Mouse (Mus musculus): ENCODE measurements around the gene Yif1b. TPM values are rescaled to one million over a fixed set of nuclear protein-coding genes. Genes with fewer than 3 reads are reported as not detected.
"Not testable (repeated sequence)": the region's sequence is repeated elsewhere in the genome, so short reads cannot be mapped to it uniquely, and the experiment has no call there.

Yif1b gene
- polyA plus RNA-seq (2015; fragmentation: Nextera tagmentation; extraction: Ambion mirVana), result 123 and 124 TPM in 2 replicates

GRCm38 (mm10) chr7:29238019-29238967 is at the start of gene Yif1b:
Gene Yif1b (plus strand): TSS chr7:29238329.
- H3K4me2 ChIP-seq (replicated peaks), result peak within 1 kb of the TSS; percentile 86
- under 1% methylated on average over 60 of the region's 60 CpGs for WGBS
- peak; percentile 97 for ATAC-seq (ENCODE audit: low FRiP score, low read depth)
- H3K27me3 ChIP-seq, result peaks cover 8% of the 10 kb centered on the region
- H3K4me3 ChIP-seq, result peak within 1 kb of the TSS; percentile 68
- peak within 1 kb of the TSS; percentile 78 for H3K9ac ChIP-seq
- no peaks in the 10 kb centered on the region for H3K9me3 ChIP-seq
- H3K36me3 ChIP-seq, result peaks cover 3% of the 10 kb centered on the region; the same call in 1 of the 2 replicates
- H3K4me1 ChIP-seq, result peaks cover 18% of the 10 kb centered on the region
- peak within 1 kb of the TSS; percentile 86 for H3K27ac ChIP-seq

GRCm38 (mm10) chr7:29194230-29194629 is 43.9 kb upstream of the Yif1b start:
- H3K4me3 ChIP-seq; H3K27me3 ChIP-seq; ATAC-seq (ENCODE audit: low FRiP score, low read depth); H3K27ac ChIP-seq; H3K4me1 ChIP-seq; H3K9me3 ChIP-seq; H3K36me3 ChIP-seq; H3K4me2 ChIP-seq (replicated peaks); H3K9ac ChIP-seq: not testable (repeated sequence)
- WGBS, result 88% methylated on average over 1 of the region's 1 CpGs

GRCm38 (mm10) chr7:29202577-29202976 is 35.6 kb upstream of the Yif1b start:
- Histone ChIP-seq H3K4me3 (no peak overlapping the region), H3K4me1 (no peaks in the 10 kb centered on the region), H3K4me2 (replicated peaks) (no peak overlapping the region), H3K27me3 (no peaks in the 10 kb centered on the region), H3K36me3 (no peaks in the 10 kb centered on the region), H3K27ac (no peak overlapping the region), H3K9me3 (no peaks in the 10 kb centered on the region), H3K9ac (no peak overlapping the region)
- WGBS, result 78% methylated on average over 6 of the region's 6 CpGs
- no peak for ATAC-seq (ENCODE audit: low FRiP score, low read depth)

- not testable (repeated sequence) for H3K9me3 ChIP-seq, H3K9ac ChIP-seq, H3K27ac ChIP-seq, H3K4me1 ChIP-seq, H3K36me3 ChIP-seq
- H3K4me3 ChIP-seq, result peak overlapping the region; percentile 41
- ATAC-seq (ENCODE audit: low FRiP score, low read depth), result peak; percentile 34; the same call in 1 of the 2 replicates
- WGBS, result 29% methylated on average over 14 of the region's 15 CpGs
- H3K27me3 ChIP-seq, result peaks cover 16% of the 10 kb centered on the region
- peak overlapping the region; percentile 59 for H3K4me2 ChIP-seq (replicated peaks)
These were observed 27.1 kb upstream of the Yif1b start for GRCm38 (mm10) chr7:29211013-29211412.

- 6% methylated on average over 34 of the region's 34 CpGs for WGBS
- peak; percentile 74 for ATAC-seq (ENCODE audit: low FRiP score, low read depth)
- 0 out of 2 replicates have a peak, but pooled peaks cover 4% of the 10 kb centered on the region for H3K4me1 ChIP-seq
- H3K36me3 ChIP-seq, result no peaks in the 10 kb centered on the region
- peak overlapping the region; percentile 59 for H3K4me2 ChIP-seq (replicated peaks)
- H3K27ac ChIP-seq, result no peak overlapping the region
- peaks cover 16% of the 10 kb centered on the region for H3K27me3 ChIP-seq
- peak overlapping the region; percentile 41 for H3K4me3 ChIP-seq
- H3K9me3 ChIP-seq, result no peaks in the 10 kb centered on the region
- H3K9ac ChIP-seq, result peak overlapping the region; percentile 48; the same call in 1 of the 2 replicates
These were observed 26.5 kb upstream of the Yif1b start for GRCm38 (mm10) chr7:29211415-29212198.

- Histone ChIP-seq H3K36me3 (no peaks in the 10 kb centered on the region), H3K27ac (no peak overlapping the region), H3K4me2 (replicated peaks) (peak overlapping the region; percentile 59), H3K9me3 (no peaks in the 10 kb centered on the region), H3K4me1 (0 out of 2 replicates have a peak, but pooled peaks cover 4% of the 10 kb centered on the region), H3K9ac (no peak overlapping the region), H3K4me3 (peak overlapping the region; percentile 41), H3K27me3 (peaks cover 16% of the 10 kb centered on the region)
- WGBS, result 17% methylated on average over 26 of the region's 26 CpGs
- no peak for ATAC-seq (ENCODE audit: low FRiP score, low read depth)
These were observed 25.8 kb upstream of the Yif1b start for GRCm38 (mm10) chr7:29212199-29212765.

GRCm38 (mm10) chr7:29212775-29213560 is 25.2 kb upstream of the Yif1b start:
- not testable (repeated sequence) for H3K4me1 ChIP-seq; H3K36me3 ChIP-seq; H3K9me3 ChIP-seq; H3K27ac ChIP-seq; H3K9ac ChIP-seq; ATAC-seq (ENCODE audit: low FRiP score, low read depth)
- Histone ChIP-seq H3K4me2 (replicated peaks) (peak overlapping the region; percentile 59), H3K27me3 (peaks cover 16% of the 10 kb centered on the region), H3K4me3 (peak overlapping the region; percentile 20)
- WGBS, result 18% methylated on average over 40 of the region's 40 CpGs

- H3K27ac ChIP-seq, result no peak within 1 kb of the TSS
- 0 out of 2 replicates have a peak, but pooled peaks cover 4% of the 10 kb centered on the region for H3K4me1 ChIP-seq
- H3K9ac ChIP-seq, result no peak within 1 kb of the TSS
- 2% methylated on average over 20 of the region's 20 CpGs for WGBS
- H3K4me2 ChIP-seq (replicated peaks), result peak within 1 kb of the TSS; percentile 59
- peaks cover 16% of the 10 kb centered on the region for H3K27me3 ChIP-seq
- peak; percentile 45; the same call in 1 of the 2 replicates for ATAC-seq (ENCODE audit: low FRiP score, low read depth)
- H3K4me3 ChIP-seq, result peak within 1 kb of the TSS; percentile 20
- H3K36me3 ChIP-seq, result no peaks in the 10 kb centered on the region
- H3K9me3 ChIP-seq, result no peaks in the 10 kb centered on the region
These were observed 24.4 kb upstream of the Yif1b start, which contains the start of gene Catsperg1 for GRCm38 (mm10) chr7:29213675-29214082. Gene Catsperg1 (minus strand): TSS chr7:29214035.

- no peak for ATAC-seq (ENCODE audit: low FRiP score, low read depth)
- WGBS, result 73% methylated on average over 2 of the region's 2 CpGs
- H3K4me2 ChIP-seq (replicated peaks), result peak overlapping the region; percentile 59
- 0 out of 2 replicates have a peak, but pooled peaks cover 4% of the 10 kb centered on the region for H3K4me1 ChIP-seq
- H3K9ac ChIP-seq, result no peak overlapping the region
- H3K27ac ChIP-seq, result no peak overlapping the region
- H3K36me3 ChIP-seq, result no peaks in the 10 kb centered on the region
- H3K27me3 ChIP-seq, result peaks cover 16% of the 10 kb centered on the region
- H3K9me3 ChIP-seq, result no peaks in the 10 kb centered on the region
- peak overlapping the region; percentile 20; the same call in 1 of the 2 replicates for H3K4me3 ChIP-seq
These were observed 23.9 kb upstream of the Yif1b start for GRCm38 (mm10) chr7:29214236-29214635.

- 0 out of 2 replicates have a peak, but pooled peaks cover 4% of the 10 kb centered on the region for H3K4me1 ChIP-seq
- H3K4me2 ChIP-seq (replicated peaks), result no peak overlapping the region
- H3K27me3 ChIP-seq, result peaks cover 16% of the 10 kb centered on the region
- no peak overlapping the region for H3K9ac ChIP-seq
- WGBS, result 44% methylated on average over 15 of the region's 15 CpGs
- no peaks in the 10 kb centered on the region for H3K36me3 ChIP-seq
- H3K4me3 ChIP-seq, result no peak overlapping the region
- peaks cover 6% of the 10 kb centered on the region for H3K9me3 ChIP-seq
- ATAC-seq (ENCODE audit: low FRiP score, low read depth), result no peak
- H3K27ac ChIP-seq, result no peak overlapping the region
These were observed 23.3 kb upstream of the Yif1b start for GRCm38 (mm10) chr7:29214846-29215245.

Measured in limb, embryonic 13.5 days (tissue).